Mouse (Mus musculus) layer of hippocampus, postnatal 10 days (tissue): Measurements from ENCODE around the gene Fut1. TPM values are rescaled to one million over a fixed set of nuclear protein-coding genes. Genes with fewer than 3 reads are reported as not detected.

Experiments
- DNase-seq, 2 experiments: peaks; one replicate each; pipeline ENCODE4 v3.0.0; 2021; ENCODE audit warnings: low spot score in 2 of 2
- long read RNA-seq: library from polyadenylated mRNA; stranded (forward); transcript quantifications from one replicate; pipeline ENCODE4 v2.0.0, GENCODE M21; 2023
- total RNA-seq, 2 experiments: library from RNA; stranded (reverse); gene quantifications; 2 replicates each; pipeline ENCODE4 v1.2.3; 2021

Gene Fut1
- under 1 TPM; 0.20 to 0.71 TPM for total RNA-seq
- long read RNA-seq, result 0 reads

DNA sequence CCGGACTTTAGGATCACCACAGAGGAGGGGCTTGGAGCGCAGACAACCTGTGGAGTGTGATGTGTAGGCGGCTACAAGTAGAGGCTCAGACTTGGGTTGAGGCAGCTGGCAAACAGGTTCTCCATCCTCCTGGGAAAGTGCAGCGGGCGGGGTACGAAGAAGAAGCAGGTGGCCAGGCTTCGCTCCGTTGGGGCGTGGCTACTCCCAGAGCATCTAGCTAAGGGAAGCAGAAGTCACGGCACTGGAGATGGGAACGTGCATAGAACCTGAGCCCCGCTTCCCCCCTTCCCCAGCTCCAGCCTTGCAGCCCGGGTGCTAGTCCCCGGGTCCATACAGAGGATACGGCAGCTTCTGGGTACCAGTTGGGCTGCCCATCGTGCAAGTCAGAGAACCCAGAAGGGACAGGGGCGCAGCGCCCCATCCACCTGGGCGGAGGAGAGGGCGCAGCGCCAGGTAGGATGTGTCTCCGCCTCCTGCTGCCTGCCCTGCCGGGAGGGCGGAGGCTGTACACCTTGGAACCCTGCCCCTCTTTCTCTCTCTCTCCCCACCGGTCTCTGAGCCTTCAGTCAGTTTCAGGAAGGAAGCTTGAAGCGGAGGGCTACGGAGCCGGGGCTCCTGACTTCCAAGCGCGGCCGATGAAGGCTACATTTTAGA lies at the start of gene Fut1:
TSS of gene Fut1 (plus strand) at position 248 of the 654 bp plus-strand sequence.
- no peak for DNase-seq

DNA sequence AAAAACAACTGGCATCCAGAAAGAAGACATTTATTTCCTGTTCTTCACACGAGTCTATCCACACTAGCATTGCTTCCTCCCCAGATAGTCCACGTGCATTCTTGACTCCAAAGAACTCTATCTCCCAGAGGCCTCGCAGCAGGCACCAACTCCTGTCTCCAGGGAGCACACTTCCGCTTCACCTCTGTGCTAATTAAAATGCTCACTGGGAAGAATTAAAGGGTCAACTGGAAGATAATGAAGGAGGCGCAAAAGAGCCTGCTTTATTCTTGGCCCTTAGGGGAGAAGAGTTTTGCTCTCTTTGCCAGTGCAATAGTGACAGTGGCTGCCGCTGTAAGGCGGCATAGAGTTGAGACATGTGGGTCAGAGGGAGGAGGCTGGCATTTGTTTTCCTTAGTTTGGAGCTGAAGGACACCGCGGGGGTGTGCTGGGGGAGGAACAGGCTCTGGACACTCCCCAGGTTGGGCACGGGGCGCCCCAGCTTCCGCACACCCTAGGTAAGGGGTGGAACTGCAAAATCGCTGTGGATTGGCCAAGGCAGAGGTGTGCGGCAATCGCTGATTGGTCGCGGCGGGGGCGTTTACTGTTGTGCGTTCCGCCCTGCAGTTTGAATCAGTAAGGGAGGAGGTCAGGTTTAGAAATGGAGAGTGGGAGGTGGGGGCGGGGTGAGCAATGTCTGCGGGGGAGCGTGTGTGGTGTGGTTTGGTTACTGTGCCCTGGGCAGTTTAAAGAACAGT lies 49.1 kb upstream of the Fut1 start:
- peak; percentile 74 to 83 for DNase-seq

DNA sequence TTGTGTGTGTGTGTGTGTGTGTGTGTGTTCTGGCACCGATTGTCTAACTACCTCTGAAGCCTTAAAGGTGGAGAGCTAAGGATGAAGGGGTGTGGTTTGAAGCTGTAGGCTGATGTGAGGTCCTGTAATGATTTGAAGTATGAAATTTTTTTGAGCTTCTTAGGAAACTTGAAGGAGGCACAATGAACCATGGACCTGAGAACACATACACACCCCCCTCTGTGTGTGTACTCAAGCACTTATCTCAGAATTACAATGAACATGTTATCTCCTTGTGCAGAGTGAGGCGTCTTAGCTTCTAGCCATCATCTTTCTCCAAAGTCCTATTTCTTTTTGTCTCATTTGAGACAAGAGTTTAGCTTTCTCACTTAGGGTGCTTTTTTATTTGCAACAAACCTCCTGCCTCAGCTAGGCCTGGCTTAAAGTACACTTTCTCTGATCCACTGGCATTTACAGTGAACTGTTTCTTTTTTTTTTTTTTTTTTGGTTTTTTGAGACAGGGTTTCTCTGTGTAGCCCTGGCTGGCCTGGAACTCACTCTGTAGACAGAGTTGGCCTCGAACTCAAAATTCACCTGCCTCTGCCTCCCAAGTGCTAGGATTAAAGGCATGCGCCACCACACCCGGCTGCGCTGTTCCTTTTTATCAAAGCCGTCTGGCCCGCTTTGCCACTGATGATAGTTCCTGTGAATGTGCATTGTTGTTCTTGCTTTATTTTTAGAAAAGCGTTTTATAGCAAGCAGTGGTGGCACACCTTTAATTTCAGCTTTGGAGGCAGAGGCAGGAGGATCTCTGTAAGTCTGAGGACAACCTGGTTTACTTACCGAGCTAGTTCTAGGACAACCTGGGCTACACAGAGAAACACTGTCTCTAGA lies 48.3 kb upstream of the Fut1 start:
- no peak for DNase-seq

DNA sequence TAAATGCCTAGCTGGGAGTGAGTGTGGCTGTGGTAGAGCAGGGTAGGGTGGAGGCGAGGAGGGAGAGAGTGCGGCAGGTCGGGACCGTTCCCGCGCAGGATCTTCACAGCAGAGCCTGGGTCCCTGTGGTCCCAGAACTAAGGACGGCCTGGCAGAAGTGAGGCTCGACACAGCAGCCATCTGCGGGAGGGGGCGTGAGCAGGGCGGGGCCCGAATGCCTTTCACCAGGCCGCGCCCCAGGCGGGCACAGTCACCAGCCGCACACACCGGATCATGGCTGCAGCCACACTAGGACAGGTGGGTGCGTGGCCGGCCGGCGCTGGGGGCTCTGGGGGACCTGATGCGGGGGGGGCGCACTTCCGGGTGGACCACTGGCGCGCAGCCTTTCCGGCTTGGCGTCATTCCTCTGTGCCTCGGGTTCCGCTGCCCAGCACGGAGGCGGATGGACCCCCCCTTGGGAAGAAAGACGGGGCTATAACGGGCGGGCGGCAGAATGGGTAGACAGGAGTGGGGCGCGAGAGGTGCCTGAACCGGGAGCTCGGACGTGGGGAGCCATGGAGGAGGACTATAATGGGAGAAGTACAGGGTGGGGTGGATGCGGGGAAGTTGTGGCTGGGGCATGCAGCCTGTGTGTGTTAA lies 46.9 kb upstream of the Fut1 start, which contains the start of gene Bcat2:
TSS of gene Bcat2 (plus strand) at position 51 of the 639 bp plus-strand sequence.
- DNase-seq, result peak; percentile 70 to 81

DNA sequence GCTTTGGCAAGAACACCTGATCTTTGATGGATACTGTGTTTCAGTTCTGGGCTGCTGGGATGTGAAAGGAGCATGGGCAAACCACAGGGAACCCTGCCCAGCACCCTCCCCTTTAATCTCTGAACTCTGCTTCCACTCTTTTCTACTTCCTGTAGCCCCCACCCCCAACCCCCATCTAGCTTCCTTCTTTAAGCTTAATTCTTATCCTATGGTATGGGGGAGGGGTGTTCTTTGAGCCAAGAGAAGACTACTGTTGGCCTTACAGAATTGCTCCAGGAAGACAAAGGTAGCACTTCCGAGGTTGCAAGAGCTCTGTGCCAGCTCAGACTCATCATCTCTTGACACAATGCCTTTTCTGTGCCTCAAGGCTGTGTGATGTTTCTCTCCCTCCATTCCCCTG lies 45.1 kb upstream of the Fut1 start:
- DNase-seq, result no peak

DNA sequence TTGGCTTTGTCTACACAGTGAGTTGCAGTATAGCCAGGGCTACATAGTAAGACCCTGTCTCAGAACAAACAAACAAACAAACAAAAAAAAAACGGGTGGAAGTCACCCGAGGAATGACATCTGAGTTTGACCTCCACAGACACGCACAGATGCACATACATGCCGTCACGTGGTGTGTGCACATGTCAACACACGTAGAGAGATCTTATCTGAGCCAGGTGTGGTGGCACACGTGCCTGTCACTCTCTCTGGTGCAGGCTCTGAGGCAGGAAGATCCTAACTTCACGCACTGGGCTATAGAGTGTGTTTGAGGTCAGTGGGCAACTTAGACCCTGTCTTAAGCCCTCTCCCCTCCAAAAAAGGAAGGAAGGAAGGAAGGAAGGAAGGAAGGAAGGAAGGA lies 43.1 kb upstream of the Fut1 start:
- DNase-seq, result no peak

DNA sequence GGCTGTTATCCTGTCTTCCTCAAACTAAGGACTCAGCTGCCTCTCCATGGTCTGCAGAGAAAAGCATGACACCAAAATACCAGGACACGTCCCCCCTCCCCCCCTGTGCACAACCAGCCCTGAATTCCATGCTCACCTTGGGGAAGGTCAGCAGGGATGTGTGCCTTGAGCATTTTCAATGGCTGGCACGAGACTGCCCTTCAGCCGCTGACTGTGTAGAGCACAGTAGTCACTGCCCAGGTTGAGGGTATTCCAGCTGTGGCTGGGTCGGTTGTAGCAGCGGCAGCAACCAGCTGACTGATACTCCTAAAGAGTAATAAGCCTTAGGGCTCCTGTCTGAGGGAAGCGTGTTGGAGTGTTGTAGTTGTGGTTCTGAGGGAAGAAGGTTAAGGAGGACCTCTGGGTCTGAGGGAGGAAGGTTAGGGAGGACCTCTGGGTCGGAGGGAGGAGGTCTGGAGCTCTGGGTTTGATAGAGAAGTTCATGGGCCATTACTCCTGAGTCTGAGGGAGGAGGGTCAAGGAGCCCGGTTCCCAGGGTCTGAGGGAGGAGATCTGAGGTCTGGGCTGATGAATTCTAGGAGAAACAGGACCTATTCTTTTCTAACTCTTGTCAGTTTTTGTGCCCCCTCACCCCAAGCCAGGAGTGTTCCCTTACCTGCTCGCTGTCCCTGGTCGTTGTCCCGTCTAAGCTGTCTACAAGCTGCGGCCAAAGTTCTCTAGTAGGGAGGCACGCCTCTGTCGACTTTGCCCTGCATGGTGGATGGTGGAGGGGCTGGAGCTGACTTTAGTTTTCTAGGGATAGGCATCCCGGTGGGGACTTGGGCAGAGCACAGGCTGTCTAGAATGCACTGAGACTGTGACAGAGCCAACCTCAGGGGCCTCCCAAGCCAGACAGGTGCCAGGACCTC lies 42.4 kb upstream of the Fut1 start:
- no peak for DNase-seq

DNA sequence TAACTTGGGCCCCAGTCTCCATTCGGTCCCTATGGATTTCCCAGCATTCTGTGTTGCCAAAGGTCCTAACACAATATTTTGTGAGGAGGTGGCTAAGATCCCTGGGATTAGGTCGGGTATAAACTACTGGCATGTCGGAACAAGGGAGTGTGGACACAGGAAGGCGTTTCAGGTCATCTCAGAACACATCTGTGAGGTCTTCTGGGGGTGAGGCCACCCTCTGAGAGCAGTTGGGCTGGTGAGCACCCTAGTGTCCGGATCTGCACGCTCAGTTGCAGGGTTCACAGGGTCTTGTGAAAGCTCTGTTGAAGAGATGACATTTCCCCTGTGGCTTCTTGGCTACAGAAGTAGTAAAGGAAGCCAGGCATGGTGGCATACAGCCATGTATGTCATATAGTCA lies 31.2 kb upstream of the Fut1 start:
- DNase-seq, result no peak

DNA sequence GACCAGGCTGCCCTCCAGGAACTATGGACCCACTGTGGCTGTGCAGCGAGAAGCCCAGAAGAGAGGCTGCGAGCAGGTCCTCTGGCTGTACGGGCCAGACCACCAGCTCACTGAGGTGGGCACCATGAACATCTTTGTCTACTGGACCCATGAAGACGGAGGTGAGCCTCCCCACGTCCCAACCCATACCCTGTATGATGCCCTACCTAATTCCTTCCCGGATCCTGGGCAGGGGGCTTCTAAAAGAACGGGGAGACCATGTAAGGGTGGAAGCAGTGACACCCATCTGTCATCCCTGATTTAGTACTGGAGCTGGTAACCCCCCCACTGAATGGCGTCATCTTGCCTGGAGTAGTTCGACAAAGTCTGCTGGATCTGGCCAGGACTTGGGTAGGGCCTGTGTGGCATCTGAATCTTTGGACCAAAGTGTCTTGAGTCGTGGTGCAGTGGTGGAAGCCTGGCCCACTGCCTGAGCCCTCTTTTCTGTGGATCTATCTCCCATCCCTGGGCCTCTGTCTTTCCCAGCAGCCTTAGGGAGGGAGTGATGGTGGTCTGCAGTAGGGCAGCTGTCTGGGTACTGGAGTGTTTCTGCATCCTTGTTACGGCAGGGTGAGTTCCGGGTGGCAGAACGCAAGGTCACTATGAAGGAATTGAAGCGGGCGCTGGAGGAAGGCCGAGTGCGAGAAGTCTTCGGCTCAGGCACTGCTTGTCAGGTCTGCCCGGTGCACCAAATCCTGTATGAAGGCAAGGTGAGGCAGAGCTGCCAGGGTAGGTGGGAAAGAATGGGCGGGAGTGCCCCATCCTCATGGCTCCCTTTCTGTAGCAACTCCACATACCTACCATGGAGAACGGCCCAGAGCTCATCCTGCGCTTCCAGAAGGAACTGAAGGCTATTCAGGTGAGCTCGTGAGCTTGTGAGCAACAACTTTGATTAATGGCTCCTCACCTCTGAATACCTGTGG lies 29.2 kb upstream of the Fut1 start:
- DNase-seq, result no peak

DNA sequence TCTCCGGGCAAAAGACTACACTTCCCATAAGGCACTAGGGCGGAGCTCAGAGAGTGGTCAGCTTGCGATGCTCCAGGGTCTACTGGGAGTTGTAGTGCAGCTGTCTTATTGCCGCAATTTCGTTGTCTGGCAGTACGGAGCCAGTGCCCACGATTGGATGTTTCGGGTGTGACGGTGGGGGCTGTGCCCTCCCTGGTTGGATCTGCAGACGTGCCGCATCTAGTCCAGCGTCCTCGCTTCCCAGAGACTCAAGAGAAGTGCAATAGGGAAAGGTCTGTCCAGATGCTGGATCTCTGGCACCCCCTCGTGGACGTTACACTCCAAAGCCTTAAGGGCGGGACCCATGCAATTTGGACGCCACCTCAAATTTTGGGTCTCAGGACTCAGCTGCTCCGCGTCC lies 27.9 kb upstream of the Fut1 start:
- peak; percentile 91 to 93 for DNase-seq

DNA sequence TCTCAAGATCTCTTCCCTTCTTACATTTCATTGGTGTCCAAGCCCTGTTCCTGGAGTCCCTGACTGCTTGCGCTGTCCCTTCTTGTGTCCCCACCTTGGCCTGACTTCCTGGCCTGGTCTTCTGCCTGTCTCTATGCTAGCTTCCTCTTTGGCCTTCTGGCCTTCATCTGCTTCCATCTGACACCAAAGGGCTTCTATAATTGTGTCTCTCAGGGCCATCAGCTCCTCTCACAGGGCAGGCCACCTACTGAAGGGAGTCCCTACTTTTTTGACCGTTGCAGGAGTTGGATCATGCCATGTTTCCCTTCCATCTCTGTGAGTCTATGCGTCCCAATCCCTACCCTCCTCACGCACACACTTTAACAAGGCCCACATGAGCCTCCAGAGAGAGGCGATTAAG lies 27.2 kb upstream of the Fut1 start:
- peak in 1 of 2 experiments; percentile 28 for DNase-seq

DNA sequence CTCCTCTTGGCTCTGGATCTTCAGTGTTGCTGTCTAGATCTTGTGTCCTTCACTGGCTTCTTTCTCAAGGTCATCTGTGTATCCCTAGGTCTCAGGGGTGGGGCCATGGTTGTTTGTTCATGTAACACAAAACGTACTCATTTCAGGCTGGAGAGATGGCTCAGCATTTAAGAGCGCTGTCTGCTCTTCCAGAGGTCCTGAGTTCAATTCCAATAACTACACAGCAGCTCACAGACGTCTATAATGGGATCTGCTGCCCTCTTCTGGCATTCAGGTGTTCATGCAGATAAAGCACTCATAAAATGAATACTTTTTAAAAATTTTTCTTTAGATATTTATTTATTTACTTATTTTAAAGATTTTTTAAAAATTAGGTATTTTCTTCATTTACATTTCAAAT lies 26.2 kb upstream of the Fut1 start:
- no peak for DNase-seq

DNA sequence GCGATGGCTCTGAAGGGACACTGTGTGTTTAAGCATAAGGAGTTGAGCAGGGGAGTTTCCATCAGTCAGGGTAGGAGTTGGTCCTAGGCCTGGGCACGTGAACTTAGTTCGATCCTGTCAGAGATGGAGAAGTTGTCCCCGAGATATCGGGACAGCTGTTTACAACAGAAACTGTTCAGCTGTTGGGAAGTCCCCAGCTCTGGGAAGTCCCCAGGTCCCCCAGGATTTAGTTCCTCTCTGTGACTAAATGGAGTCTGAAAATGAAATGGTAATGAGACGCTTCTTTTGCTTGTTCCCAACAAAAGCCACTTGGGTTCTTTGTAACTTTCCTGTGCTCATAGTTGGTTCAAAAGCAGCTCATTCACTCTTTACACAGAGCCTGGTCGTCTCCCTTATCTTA lies 25.2 kb upstream of the Fut1 start:
- no peak for DNase-seq

DNA sequence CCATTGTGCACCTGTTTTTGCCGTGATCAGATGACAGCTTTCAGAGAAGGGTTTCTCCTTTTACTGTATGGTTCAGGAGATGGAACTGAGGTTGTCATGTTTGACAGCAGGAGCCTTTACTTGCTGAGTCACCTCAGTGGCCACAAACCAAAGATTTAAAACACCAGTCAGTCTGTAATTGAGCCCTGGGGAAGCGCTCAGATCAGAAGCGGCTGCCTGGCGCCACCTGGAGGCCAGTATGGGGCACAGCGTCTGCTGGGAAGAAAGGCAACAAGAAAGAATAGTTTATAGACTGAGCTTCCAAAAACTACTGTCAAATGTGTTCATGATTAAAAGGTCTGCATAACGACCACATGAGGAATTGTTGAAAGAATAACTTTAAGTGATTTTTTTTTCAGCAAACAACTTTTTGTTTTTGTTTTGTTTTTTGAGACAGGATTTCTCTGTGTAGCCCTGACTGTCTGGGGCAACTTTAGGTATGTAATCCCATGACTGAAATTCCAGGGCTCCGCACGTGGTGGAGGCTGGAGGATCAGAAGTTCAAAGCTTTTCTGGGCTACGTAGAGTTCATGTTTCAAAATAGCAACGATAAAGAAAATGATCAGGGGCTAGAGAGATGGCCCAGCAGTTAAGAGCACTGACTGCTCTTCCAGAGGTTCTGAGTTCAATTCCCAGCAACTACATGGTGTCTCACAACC lies 23.8 kb upstream of the Fut1 start:
- peak; percentile 77 to 81 for DNase-seq

DNA sequence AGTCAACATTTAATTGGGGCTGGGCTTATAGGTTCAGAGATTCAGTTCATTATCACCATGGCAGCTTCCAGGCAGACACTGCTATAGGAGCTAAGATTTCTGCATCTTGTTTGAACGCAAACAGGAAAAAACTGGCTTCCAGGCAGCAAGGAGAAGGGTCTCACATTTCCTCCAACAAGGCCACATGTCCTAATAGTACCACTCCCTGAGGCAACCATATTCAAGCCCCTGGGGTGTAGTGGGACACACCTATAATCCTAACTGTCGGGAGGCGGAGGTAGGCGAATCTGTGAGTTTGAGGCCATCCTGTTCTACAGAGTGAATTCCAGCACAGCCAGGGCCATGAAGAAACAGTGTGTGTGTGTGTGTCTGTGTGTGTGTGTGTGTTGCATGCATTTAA lies 21.9 kb upstream of the Fut1 start:
- no peak for DNase-seq

DNA sequence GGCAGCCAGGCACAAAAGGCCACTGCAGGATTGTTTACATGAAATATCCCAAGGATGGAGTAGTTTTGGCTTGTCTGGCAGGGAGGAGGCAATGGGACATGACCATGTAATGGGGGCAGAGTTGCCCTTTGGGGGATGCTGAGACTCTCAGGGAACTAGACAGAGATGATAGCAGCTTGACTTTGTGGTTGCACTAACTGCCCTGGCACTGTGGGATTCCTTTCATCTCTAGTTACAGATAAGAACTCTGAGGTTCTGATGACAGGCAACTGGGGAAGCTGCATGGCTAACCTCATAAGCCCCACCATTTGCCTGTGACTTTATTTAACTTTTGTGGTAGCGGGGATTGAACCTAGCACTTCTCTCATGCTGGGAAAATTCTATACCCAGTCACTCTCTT lies 21.0 kb upstream of the Fut1 start:
- DNase-seq, result no peak

DNA sequence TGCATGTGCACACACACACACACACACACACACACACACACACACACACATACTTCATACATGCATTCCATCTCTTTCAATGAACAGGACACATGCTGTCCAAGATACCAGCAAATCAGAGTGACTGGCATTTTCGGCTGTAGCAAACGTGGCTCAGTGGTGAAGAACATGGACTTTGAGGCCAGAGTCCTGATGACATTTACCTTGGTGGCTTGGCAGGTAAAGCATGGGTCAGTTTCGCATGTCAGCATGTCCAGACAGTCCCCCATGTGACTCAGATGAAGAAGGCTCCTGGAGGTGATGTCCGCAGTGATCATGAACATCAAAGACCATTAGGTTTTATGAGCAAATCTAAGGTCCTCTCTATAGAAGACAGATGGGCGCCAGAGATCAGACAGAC lies 20.1 kb upstream of the Fut1 start:
- no peak for DNase-seq

DNA sequence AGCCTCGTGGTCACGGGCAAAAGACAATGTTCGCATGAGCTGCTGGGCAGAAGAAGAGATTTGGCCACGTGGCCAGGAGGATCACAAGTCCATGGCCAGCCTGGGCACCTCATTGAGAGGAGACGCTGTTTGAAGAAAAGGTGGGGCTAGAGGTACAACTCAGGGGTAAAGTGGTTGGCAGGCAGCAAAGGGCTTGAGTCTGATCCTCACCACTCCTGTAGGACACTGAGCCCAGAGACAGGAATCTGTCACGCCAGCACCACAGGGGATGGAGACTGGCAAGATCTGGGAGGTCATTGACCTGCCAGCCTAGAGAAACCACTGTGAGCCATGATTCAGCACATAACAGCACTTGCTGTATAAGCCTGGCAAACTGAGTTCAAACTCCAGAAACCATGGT lies 19.6 kb upstream of the Fut1 start:
- DNase-seq, result no peak
